Mouse (Mus musculus) layer of hippocampus, adult 11-12 months (tissue): ENCODE measurements around the gene 0610010F05Rik.

Experiments used
- DNase-seq: peaks from one replicate; pipeline ENCODE4 v3.0.0; 2022; ENCODE audit warnings: low spot score

The 0610010F05Rik gene

GRCm38 (mm10) chr11:23565761-23566160 lies 67.7 kb downstream of the 0610010F05Rik start:
- peak; percentile 90 for DNase-seq

GRCm38 (mm10) chr11:23557039-23557630 lies 76.3 kb downstream of the 0610010F05Rik start:
- no peak for DNase-seq

GRCm38 (mm10) chr11:23537446-23537845 lies 96.0 kb downstream of the 0610010F05Rik start:
- DNase-seq = no peak

DNA sequence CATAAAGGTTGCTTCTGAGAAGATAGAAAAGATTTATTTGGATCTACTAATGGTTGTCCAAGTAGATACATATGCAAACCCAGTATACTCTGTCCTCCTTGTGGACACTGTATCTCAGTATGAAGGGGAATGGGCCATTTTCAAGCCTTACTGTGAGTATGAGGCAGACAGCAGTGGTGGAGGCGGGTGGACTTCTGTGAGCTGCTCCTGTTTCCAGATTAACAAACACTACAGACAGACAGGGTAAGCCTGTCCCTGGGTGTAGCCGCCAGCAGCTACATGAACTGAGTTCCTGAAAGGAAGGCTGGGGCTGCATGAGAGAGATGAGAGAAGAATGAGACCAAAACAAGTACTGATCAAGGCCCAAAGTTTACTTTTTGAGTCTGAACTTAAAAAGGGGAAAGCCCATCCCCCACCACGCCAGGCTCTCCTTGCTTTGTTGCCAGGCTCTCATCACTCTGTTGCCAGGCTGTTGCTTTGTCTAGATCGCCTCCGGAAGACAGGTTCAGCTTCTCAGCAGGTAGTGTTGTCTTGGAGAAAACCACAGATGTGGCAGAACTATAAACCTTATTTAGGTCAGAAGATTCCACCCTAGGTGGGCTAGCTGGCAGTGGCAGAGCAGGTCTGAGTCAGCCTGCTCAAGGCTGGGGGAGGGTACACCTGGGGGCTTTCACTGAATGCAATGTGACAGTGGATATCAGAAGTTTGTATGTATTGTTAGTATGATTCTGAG lies 112.8 kb downstream of the 0610010F05Rik start, which contains the start of gene 1700093K21Rik:
TSS of gene 1700093K21Rik (minus strand) at position 683 of the 733 bp plus-strand sequence.
- DNase-seq = peak; percentile 38

GRCm38 (mm10) chr11:23518981-23519380 lies 114.5 kb downstream of the 0610010F05Rik start:
- DNase-seq = no peak

DNA sequence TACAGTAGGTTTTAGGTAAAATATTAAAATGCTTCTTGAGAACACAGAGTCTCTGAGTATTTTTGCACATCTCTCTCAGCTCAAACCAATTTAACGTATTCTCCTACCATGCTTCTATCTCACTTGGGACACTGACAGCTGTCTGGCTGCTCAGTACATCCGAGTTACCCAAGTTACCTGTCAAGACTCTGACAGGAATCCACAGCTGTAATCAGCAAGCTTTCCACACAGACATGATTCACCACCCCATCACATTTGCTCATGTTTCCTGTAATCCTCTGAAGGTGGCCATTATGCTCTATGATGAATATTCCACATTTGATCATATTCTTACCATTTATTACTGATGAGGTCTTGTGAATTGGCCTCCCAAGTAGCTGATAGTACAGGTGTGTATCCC lies 118.1 kb downstream of the 0610010F05Rik start:
- no peak for DNase-seq
